Mouse (Mus musculus): ENCODE data around the gene Hsf5. TPM values are rescaled to one million over a fixed set of nuclear protein-coding genes. Genes with fewer than 3 reads are reported as not detected.

The Hsf5 gene
- polyA plus RNA-seq, 1 experiment, result 0.02 TPM

- Histone ChIP-seq H3K27me3 (ENCODE audit: control insufficient read depth, insufficient read depth, insufficient read length) (peaks cover 53% of the 10 kb centered on the region), H3K79me2 (ENCODE audit: control insufficient read depth, insufficient read depth) (no peaks in the 10 kb centered on the region), H3K79me3 (ENCODE audit: low read depth) (no peaks in the 10 kb centered on the region), H3K4me3 (ENCODE audit: insufficient read depth, poor library complexity, severe bottlenecking) (no peak overlapping the region), H3K36me3 (ENCODE audit: control insufficient read depth, insufficient read depth) (no peaks in the 10 kb centered on the region), H3ac (ENCODE audit: control insufficient read depth, insufficient read length, low read depth) (no peak overlapping the region)
- TF ChIP-seq MAX (IDR thresholded peaks at IDR 0.05), result no peak
- no peak for TF ChIP-seq CEBPB (IDR thresholded peaks at IDR 0.05; ENCODE audit: low read depth)
- no peak for TF ChIP-seq FOSL1 (IDR thresholded peaks at IDR 0.05; ENCODE audit: insufficient read depth, low read length, poor library complexity, severe bottlenecking)
- TF ChIP-seq MYOD1 (IDR thresholded peaks at IDR 0.05; ENCODE audit: control insufficient read depth, insufficient read length, low read depth), result no peak
- no peak for TF ChIP-seq CTCF (IDR thresholded peaks at IDR 0.05; ENCODE audit: control insufficient read depth, insufficient read depth, insufficient read length)
- TF ChIP-seq MYOG (IDR thresholded peaks at IDR 0.05; ENCODE audit: control insufficient read depth, extremely low read depth, insufficient read length), result no peak
- no peak for TF ChIP-seq USF1 (IDR thresholded peaks at IDR 0.05; ENCODE audit: low read depth)
These were observed 87.3 kb downstream of the Hsf5 start for GRCm38 (mm10) chr11:87704289-87704688.

DNA sequence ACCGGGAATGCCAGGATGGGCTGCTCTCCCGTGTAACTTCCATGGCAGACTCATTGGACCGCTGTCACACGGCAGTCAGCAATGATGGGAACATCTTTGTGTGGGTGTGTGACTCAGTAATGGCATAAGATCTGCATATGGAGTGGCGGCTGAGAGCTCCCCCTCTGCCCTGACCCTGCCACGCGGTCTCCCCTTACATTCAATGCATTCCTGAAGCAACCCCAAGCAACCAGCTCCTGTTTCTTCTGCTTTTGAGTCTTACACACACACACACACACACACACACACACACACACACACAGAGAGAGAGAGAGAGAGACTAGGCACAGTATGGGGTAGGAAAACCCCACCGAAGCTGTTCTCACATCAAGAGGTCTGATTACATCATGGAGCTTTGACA is 90.6 kb downstream of the Hsf5 start:
- H3K27me3 ChIP-seq (ENCODE audit: control insufficient read depth, insufficient read depth, insufficient read length), result peaks cover 59% of the 10 kb centered on the region

DNA sequence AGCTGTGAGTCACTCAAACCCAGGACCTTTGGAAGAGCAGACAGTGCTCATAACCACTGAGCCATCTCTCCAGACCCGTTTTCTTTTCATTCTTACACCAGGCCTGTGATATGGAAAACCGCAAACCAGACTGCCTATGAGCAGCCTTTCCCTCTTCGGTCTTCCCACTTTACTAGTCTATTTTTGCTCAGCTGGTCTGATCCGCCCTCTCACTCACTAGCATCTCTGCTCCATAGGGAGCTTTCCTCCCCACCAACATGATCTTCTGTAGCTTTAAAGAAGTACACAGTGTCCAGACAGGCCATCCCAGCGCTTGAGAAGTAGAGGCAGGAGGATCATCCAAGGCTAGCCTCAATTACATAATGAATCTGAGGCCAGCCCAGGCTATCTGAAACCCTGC is 92.0 kb downstream of the Hsf5 start:
- Histone ChIP-seq H3K4me3 (ENCODE audit: insufficient read depth, poor library complexity, severe bottlenecking) (no peak overlapping the region), H3K27me3 (ENCODE audit: control insufficient read depth, insufficient read depth, insufficient read length) (peaks cover 61% of the 10 kb centered on the region), H3K79me3 (ENCODE audit: low read depth) (no peaks in the 10 kb centered on the region), H3K36me3 (ENCODE audit: control insufficient read depth, insufficient read depth) (no peaks in the 10 kb centered on the region), H3ac (ENCODE audit: control insufficient read depth, insufficient read length, low read depth) (no peak overlapping the region), H3K79me2 (ENCODE audit: control insufficient read depth, insufficient read depth) (no peaks in the 10 kb centered on the region)
- TF ChIP-seq MYOD1 (IDR thresholded peaks at IDR 0.05; ENCODE audit: control insufficient read depth, insufficient read length, low read depth) (no peak), MYOG (IDR thresholded peaks at IDR 0.05; ENCODE audit: control insufficient read depth, extremely low read depth, insufficient read length) (no peak), CTCF (IDR thresholded peaks at IDR 0.05; ENCODE audit: control insufficient read depth, insufficient read depth, insufficient read length) (no peak)

More for the DNA sequence above, 90.6 kb downstream of the Hsf5 start:
- Histone ChIP-seq H3K79me3 (ENCODE audit: low read depth) (no peaks in the 10 kb centered on the region), H3K4me3 (ENCODE audit: insufficient read depth, poor library complexity, severe bottlenecking) (no peak overlapping the region), H3K79me2 (ENCODE audit: control insufficient read depth, insufficient read depth) (no peaks in the 10 kb centered on the region), H3K36me3 (ENCODE audit: control insufficient read depth, insufficient read depth) (no peaks in the 10 kb centered on the region), H3ac (ENCODE audit: control insufficient read depth, insufficient read length, low read depth) (no peak overlapping the region)
- TF ChIP-seq FOSL1 (IDR thresholded peaks at IDR 0.05; ENCODE audit: insufficient read depth, low read length, poor library complexity, severe bottlenecking) (no peak), USF1 (IDR thresholded peaks at IDR 0.05; ENCODE audit: low read depth) (no peak), MYOG (IDR thresholded peaks at IDR 0.05; ENCODE audit: control insufficient read depth, extremely low read depth, insufficient read length) (no peak), CEBPB (IDR thresholded peaks at IDR 0.05; ENCODE audit: low read depth) (no peak), MYOD1 (IDR thresholded peaks at IDR 0.05; ENCODE audit: control insufficient read depth, insufficient read length, low read depth) (no peak)

Other genes starting within 250 kb of the Hsf5 start
- gene Rad51c, start 212.2 kb upstream of the Hsf5 start, polyA plus RNA-seq (2012; fragmentation: generic; extraction: Trizol), result 4.0 TPM
- not detected for gene Tex14, start 212.1 kb upstream of the Hsf5 start, polyA plus RNA-seq (2012; fragmentation: generic; extraction: Trizol)
- not detected for gene Gm11492, start 50.5 kb upstream of the Hsf5 start, polyA plus RNA-seq (2012; fragmentation: generic; extraction: Trizol)
- gene Sept4, start 48.3 kb upstream of the Hsf5 start, polyA plus RNA-seq (2012; fragmentation: generic; extraction: Trizol), result 0.19 TPM
- 28.0 TPM for gene Mtmr4, start 25.0 kb upstream of the Hsf5 start, polyA plus RNA-seq (2012; fragmentation: generic; extraction: Trizol)
- gene Rnf43, start 45.6 kb downstream of the Hsf5 start, polyA plus RNA-seq (2012; fragmentation: generic; extraction: Trizol), result not detected
- 214 TPM for gene Supt4a, start 120.4 kb downstream of the Hsf5 start, polyA plus RNA-seq (2012; fragmentation: generic; extraction: Trizol)
- not detected for gene Tspoap1, start 143.4 kb downstream of the Hsf5 start, polyA plus RNA-seq (2012; fragmentation: generic; extraction: Trizol)
- not detected for gene Mpo, start 176.4 kb downstream of the Hsf5 start, polyA plus RNA-seq (2012; fragmentation: generic; extraction: Trizol)
- gene Lpo, start 211.1 kb downstream of the Hsf5 start, polyA plus RNA-seq (2012; fragmentation: generic; extraction: Trizol), result not detected
- 5.8 TPM for gene Mks1, start 236.1 kb downstream of the Hsf5 start, polyA plus RNA-seq (2012; fragmentation: generic; extraction: Trizol)